8 mouse cellular contexts compared by ENCODE assay signal in genomic region chr2:58029404-58029803, GRCm38 (mm10). TPM values are rescaled to one million over a fixed set of nuclear protein-coding genes. Genes with fewer than 3 reads are reported as not detected.
DNase-seq lines count a peak whose midpoint lies in the region; ATAC-seq and TF ChIP-seq lines count a peak whose summit lies in the region.

No protein-coding gene starts in this region.

- no peaks in the 10 kb centered on the region for H3K27me3 ChIP-seq in lung, embryonic 14.5 days (ENCODE audit: insufficient read depth, low read length)

- 20% methylated on average over 7 of the region's 7 CpGs for WGBS in lung, embryonic 14.5 days

- H3K4me3 ChIP-seq in lung, embryonic 14.5 days (ENCODE audit: low read depth, low read length): no peak overlapping the region

- H3K9me3 ChIP-seq in lung, embryonic 14.5 days (ENCODE audit: low read depth, low read length): no peaks in the 10 kb centered on the region

- H3K36me3 ChIP-seq in lung, embryonic 14.5 days (ENCODE audit: insufficient read depth): no peaks in the 10 kb centered on the region

- peak; percentile 68 for TF ChIP-seq CTCF in lung, embryonic 14.5 days (IDR thresholded peaks at IDR 0.05; ENCODE audit: low read depth)

- DNase-seq in cerebellum, postnatal 4 days (ENCODE audit: low spot score in 2 of 2): no peak
- DNase-seq in lung, embryonic 14.5 days: peak; percentile 86
- DNase-seq in lung, postnatal 14 days: no peak
- DNase-seq in c-Kit-positive CD71-negative TER-119-negative erythroid progenitor cells, embryonic 14.5 days (ENCODE audit: low read depth): peak; percentile 49
- DNase-seq in forelimb bud, embryonic 11.5 days (ENCODE audit: low read depth, low spot score): peak; percentile 67
- peak; percentile 59 for DNase-seq in telencephalon, adult 2 months (ENCODE audit: low read depth, low spot score)
- DNase-seq in kidney, postnatal 10 days: no peak

- no peak overlapping the region for H3K9ac ChIP-seq in lung, embryonic 14.5 days

- no peak overlapping the region for H3K27ac ChIP-seq in lung, embryonic 14.5 days (ENCODE audit: low read depth)

- peak; percentile 50 for ATAC-seq in cerebellum, adult (ENCODE audit: insufficient number of reproducible peaks, low FRiP score, low TSS enrichment)
- ATAC-seq in lung, embryonic 14.5 days (ENCODE audit: insufficient read depth): no peak

- H3K4me2 ChIP-seq in lung, embryonic 14.5 days: no peak overlapping the region

- no peaks in the 10 kb centered on the region for H3K4me1 ChIP-seq in lung, embryonic 14.5 days (ENCODE audit: insufficient read depth)

RNA-seq across cellular contexts. Expression of gene Ermn, which starts 23.3 kb away (rescaled TPM):
- polyA plus RNA-seq in lung, embryonic 14.5 days (2014; fragmentation: Nextera tagmentation; extraction: Ambion mirVana): not detected in 2 replicates

RNA-seq across cellular contexts. Expression of gene Galnt5, which starts 31.7 kb away (rescaled TPM):
- polyA plus RNA-seq in lung, embryonic 14.5 days (2014; fragmentation: Nextera tagmentation; extraction: Ambion mirVana): 1.3 and 1.8 TPM in 2 replicates

Comparison
In these comparisons a context has a peak if more than half of its experiments do, and no peak if none do; other contexts are left out.
1. DNase-seq: peak in lung, embryonic 14.5 days (single experiment), c-Kit-positive CD71-negative TER-119-negative erythroid progenitor cells, embryonic 14.5 days (single experiment), forelimb bud, embryonic 11.5 days (single experiment) and telencephalon, adult 2 months (single experiment); none in cerebellum, postnatal 4 days (0 of 2), lung, postnatal 14 days (single experiment) and kidney, postnatal 10 days (single experiment).